Mouse (Mus musculus): ENCODE data around the gene Slf2.

Gene Slf2

DNA sequence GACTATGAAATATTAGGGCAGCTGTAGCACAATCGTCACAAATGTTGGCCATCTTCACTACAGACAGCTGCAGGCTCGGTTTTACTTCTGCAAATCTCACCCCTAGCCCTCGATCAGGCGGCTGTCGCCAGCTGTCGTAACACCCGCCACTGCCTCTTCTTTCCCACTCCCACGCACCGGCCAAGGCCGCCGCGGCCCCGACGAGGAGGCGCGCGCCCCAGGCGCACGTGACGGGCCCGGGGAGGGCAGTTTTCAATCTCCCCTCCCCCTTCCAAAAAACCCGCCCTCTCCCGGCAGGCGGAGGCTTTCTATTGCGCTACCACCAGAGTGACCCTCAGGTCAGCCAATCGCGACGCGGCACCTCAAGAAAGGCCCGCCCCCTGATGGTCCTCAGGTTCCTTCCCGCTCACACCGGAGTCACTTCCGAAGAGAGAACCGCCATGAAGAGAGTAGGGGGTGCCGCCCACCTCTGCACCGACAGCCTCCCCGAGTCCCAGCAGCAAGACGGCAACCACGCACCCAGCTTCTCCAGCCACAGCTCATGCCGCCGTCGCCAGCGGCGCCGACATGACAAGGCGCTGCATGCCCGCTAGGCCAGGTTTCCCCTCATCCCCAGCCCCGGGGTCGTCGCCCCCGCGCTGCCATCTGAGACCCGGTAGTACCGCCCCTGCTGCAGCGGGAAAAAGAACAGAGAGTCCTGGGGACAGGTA lies at the start of gene Slf2:
Gene Slf2, plus strand, starts transcription at position 408 of the 710 bp plus-strand sequence.
- peak; percentile 99 for DNase-seq

DNA sequence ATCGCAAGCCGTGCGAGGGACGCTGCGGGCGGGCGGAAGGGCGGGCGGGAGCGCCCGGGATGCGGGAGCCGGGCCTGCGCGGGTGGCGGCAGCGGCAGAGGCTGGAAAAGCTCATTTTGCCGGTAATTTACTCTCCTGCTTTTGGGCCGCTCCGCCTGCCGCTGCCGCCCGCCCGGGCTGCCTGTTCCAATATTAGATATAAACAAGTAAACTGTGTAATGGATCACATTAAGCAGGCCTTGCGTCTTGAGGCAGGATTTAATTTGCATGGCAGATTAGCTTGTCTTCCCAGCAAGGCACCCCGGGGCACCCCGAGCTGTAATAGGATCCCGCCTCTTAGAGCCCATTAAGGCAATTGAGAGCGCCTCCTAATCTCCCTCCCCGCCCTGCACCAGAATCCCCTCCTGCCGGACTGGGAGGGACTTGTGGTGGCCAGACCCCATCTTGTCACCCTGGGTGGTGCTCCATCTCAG lies 48.4 kb upstream of the Slf2 start:
- peak; percentile 62 for DNase-seq

DNA sequence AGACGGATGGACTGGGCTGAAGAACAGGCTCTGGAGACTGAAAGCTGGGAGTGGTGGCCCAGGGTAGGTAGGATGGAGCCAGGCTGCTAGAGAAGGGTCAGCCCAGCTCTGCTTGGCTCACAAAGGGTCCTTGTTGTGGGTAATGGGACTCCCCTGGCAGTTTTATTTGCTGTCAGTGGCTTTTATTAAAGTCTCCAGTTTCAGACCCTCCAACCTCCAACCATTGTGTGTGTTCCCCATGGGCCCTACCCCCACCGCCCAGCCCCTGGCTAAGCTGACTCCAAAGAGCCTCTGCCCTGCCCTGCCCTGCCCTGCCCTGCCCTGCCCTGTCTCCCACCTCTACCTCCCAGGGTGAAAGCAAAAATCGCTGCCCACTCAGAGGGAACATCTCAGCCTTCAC lies 46.6 kb upstream of the Slf2 start:
- no peak for DNase-seq

DNA sequence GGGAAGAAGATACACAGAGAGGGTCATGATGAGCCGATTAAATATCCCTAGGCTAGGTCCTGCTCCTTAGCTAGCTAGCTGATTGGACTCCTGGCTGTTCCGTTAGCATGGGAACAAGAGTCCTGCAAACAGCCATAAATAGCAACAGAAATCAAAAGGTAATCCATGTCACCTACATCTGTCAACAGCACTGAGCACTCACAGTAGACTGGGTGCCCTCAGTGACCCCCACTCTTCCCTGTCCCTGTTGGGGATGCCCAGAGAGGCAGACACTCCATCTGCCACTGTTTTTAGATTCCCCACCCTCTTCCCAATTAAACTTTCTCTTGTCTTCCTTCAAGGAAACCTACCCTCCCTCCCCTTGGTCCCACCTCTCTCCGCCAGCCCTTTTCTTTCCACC lies 44.5 kb upstream of the Slf2 start:
- no peak for DNase-seq

DNA sequence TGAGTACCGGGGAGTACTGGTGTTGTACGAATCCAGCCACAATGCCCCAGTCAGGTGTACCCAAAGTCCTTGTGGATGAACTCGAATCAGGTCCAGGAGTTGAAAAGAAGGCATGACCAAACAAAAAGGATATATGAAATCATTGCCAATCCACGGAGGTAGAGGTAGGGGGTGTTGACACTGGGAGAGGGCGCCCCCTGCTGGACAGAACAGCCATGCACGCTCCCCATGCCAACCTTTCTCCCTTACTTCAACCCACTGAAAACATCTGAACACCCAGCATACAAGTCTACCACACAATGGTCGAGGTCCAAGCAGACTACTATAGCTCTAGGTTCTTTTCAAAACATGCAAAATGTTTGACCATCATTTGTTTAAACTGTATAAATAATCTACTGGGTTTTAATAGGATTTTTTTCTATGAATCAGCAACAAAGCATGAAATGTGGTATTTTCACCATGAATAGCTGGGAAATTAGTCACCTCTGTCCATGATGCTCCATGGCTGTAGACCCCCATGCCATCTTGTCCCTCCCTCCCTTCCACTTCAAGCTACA lies 43.2 kb upstream of the Slf2 start:
- peak; percentile 84 for DNase-seq

DNA sequence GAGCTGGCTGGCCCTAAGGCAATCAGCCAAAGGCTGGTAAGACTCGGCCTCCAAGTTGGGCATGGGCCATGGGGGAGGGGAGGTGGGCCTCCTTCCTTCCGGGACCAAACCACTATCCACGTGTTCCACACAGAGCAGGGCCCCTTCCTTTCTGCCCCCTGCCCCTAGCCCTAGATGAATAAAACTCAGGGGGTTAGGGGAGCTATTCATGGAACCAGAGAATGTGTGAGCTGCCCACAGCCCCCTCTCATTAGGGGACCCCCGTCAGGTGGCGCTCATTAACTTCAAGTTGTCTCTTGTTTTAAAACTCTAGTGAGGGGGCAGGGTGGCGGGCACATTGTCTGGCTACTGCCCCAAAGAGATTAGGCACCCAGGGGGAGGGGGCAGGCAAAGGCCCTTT lies 41.4 kb upstream of the Slf2 start:
- DNase-seq, result no peak

DNA sequence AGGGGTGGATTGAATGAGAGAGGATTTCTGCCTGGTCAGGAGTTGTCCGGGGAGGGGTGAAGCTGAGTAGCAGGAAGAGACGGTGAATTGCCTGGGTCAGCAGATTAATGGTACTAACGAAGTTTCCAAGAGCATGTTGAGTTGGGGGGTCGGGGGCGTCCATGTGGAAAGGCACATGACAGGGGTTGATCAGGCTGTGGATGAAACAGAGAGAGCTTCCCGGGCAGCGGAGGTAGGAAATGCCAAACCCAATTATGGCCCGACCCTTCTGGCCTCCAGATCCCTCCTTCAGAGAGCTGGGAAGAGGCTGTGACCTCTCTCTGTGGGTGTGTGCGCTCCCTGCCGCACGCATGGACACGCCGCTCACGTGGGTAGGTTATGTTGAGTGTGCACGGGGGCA lies 39.5 kb upstream of the Slf2 start:
- no peak for DNase-seq

DNA sequence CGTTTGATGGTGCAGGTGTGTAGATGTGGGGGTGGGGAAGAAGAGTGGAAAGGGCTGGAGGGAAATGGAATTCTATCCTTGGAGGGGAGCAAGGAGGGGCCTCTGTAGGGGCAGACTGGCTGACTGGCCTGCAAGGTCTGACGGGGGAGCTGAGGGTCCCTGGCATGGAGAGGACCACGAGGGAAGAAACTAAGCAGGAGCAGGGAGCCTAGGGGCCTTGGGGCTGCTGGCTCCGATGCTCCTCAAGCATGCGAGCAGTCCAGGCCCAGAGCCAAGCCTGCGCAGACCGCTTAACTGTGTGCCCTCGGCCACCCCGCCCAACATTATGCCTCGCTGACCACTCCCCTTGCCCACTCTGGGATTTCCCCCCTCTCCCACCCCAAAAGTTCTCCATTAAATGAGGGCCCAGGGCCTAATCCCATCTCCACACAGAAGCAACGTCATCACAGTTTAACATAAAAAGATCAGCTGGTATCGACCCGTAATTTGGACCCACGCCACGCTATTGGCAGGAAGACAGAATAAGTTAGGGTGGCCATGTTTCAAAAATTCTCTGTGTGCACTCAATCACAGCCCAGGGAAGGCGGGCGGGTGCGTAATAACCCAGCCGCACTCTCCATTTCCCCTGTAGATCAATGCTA lies 37.6 kb upstream of the Slf2 start:
- DNase-seq, result peak; percentile 80

DNA sequence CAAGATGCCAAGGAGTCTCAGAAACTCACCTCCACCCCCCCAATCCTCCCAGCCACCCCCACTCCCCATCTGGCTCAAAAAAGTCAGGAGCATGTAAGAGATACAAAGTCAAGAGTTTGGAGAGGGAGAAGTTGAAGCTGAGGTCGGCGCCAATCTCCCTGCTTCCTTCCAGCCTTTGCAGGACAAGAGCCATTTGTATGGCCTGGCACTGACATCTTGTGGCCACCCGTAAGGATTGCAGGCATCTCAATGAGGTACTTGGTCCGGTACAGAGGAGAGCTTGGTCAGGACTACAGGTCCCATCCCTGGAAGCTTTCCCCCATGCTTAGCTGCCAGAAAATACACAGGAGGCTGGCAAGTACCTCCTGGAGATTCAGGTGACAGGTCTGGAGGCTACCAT lies 35.7 kb upstream of the Slf2 start:
- peak; percentile 87 for DNase-seq

DNA sequence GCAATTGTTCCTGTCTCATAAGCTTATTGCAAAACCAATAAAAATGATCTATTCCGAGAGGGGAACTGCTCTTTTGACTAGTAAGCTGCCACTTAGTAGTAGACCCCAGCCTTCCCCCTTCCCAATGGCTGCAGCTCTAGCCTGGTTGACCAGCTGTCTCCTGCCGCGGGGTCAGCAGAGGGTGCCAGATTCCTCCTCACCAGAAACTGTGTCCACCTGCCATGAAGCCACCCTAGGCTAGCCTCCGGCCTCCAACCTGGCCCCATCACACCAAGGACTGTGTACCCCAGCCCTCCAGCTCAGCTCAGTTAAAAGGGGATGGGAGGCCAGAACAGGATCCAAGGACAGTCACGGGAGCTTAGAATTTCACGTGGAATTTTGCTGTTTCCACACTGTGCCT lies 34.5 kb upstream of the Slf2 start:
- DNase-seq, result no peak

DNA sequence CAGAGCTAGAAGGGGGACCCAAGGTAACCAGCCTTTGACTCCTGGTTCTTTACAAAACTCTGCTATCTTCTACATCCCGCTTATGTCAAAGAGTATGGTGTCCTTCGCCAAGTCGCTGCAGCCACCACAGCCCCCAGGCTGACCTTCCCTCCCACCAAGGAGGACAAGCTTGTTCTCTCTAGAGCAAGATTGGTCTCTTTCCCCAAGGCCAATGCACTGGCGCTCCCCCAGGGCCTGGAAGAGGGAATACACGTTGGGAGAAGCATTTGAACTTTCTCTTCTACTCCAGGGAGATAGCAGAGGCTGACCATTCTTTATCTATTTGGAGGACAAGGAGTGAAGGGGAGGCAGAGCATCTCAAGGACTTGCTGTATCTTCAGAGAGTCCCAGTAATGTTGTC lies 33.4 kb upstream of the Slf2 start:
- DNase-seq, result no peak

DNA sequence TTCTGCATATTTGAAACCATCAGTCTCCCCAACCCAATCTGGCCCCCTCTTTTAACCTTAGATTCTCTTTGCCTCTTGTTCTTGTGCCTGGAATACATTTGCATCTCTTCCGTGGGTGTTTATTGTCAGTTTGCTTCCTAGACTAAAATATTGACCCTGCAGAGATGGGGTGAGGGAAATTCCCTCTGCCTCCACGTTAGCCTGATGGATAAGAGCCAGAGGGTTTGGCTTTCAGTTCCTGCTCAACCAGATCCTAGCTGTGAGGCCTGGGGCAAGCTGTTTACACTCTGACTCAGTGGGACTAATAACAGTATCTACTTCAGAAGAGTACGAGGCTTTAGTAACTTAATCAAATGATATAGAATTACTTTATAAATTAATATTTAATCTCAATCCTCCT lies 32.3 kb upstream of the Slf2 start:
- DNase-seq, result no peak

DNA sequence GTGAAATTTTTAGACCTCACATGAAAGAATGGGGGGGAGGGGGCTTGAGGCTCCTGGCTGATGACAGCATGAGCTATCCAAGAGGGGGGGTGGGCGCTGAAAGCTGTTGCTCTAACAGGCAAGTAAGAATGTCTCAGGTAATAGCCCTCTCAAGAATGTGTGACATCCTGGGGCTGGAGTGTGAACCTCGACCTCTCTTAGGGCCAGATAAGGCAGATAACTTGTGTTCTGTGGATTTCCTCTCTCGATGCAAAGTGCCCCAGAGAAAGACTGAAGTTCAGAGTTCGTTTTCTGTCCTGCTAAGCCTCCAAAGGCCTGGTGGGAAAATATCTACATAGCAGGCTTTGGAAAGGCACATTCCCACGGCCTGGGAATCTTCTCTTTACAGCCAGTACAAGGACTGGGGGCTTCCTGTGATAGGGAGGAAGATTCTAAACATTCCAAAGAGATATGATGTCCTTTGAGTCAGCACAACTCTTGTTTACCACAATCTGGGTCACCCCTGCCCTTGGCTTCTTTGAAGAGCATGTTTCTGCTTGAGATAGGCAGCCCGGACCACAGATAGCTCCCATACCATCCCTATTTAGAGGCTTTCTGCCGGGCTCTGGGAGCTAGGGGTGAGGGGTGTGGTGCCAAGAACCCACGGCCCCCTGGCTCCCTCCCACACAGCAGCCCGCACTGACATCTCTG lies 31.7 kb upstream of the Slf2 start:
- DNase-seq, result no peak

DNA sequence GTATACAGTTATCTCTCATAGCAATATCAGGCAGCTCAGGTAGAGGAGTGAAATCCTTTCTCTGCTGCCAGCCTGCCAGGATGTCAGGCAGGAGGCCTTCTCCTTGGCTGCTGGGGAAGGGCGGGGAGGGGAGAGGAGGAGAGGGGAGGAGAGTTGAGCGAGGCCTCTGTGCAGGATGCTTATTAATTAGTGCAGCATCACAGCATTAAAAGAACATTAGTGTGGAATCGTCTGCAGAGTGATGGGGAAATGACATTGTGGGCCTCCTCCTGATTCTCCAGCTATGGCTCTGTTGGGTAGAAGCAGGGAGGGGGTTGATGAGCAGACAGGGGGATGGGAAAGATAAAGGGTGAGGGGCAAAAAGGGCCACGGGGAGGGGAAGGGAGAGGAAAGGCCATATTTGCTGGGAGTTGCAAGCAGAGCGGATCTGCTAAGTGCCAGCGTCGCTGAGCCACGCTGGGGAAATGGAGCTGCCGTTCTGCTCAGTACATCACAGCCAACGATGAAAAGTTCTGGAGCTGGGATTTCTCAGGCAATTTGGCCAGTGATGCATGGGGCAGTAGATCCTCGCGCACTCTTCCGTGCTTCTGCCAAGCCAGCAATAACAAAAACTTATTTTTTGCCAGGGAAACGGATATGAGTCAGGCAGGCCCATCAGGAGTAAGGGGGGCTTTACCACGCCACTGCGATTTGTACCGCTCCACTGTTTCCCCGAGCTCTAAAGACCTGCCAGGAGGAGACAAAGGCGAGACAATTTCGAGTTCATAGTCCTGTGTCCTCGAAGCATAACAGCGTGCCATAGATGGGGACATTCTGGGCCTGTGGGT lies 30.8 kb upstream of the Slf2 start:
- DNase-seq, result peak; percentile 56

DNA sequence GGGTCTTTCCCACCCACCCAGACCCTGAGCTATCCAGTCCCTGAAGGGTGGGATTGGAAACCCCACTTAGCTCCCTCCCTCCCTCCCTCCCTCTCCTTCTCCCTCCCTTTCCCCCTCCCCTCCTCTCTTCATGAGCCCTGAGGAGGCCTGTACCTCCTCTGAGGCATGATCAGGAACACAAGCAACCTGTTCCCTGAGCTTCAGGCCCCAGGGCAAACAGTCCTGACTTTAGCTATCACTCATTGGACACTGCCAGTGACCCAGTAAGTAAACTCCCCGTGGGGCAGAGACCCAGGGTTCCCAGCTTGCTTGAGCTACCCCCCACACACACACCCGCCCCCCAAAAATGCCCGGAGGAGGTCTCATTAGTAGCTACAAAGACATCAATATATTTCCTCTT lies 29.9 kb upstream of the Slf2 start:
- DNase-seq, result no peak

DNA sequence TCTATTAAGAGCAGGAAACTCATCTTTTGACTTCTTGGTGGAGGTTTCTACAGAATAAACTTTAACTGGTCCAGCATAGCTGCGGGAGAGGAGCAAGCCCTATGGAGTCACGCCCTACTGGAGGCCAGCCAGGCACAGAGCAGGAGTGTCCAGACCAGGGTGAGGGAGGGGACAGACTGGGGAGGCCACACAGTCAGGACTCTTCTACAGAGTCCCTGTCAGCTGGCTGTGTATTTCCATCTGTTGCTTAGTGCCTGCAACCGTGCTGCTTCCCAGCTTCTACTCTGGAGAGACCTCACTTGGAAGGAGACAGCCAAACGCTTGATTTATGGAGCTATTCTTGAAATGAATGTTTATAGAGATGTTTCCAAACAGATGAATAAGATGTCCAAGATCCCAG lies 28.6 kb upstream of the Slf2 start:
- peak; percentile 82 for DNase-seq

DNA sequence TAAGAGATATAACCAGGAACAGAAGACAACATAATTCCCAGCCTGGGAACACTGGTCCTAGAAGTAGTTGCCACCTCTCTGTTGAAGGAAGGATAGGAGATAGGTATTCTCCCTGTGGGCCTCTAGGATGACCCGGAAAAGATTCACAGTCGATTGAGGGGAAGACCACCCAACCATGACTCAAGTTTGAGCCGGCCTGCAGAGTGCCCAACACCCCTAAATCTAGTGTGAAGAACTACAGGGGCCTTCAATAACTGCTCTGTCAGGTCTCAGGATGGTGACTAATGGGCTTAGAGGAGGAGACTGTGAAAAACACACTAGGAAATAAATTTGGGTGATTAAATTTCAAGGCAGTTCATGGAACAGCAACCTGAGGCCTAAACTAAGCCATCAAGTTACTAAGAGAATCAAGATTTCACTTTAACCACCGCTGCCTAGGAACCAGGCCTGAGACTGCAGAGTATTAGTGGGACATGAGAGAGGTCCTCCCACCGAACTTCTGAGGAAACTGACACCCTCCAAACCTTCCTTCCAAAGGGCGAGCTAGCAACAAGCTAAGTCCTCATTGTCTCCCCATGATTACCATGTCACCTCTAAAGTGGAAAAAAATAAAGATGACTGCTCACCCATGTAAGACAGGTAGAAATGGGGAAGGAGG lies 27.5 kb upstream of the Slf2 start:
- DNase-seq, result no peak

DNA sequence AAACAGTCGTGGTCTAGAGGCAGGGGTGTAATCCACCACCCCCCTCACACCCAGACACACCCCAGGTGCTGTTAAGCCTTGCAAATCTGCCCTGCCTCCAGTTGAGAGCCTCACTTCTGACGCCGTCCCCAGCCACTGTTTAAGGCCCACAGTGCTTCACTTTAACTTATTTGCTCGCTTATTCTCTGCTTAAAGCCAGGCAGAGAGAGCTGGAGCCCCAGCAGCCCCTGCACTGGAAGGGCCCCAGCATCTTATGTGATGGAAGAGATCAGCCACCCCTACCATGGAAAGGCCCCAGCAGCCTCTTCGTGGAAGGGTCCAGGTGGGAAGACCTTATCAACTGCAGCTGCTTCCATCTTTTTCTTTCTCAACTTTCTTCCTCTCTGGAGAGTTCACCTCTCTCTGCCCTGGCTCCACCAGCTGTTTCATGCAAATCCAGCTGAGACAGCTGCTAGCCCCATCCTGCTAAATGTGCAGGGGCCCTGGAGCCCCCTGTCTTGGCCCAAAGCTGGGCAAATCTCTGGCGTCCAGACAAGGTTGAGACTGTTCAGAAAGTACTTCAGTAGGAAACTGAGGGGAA lies 26.7 kb upstream of the Slf2 start:
- no peak for DNase-seq

DNA sequence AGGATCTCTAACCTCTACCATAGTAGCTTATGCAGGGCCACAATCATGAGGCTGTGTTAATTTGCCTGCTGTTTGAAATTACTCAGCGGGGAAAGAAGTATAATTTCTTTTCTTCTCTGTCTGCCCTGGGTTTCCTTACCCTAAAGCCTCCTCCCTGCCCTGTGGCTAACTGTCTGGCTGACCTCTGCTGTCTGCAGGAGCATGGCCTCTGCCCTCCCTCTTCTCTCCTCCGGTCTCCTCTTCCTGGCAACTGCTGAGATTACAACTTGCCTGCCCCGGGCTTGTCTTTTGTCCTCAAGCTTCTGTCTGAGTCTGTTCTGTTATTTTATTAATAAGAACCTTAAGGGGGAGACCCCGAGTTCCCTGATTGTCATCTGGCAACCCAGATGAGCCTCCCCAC lies 25.6 kb upstream of the Slf2 start:
- no peak for DNase-seq

DNA sequence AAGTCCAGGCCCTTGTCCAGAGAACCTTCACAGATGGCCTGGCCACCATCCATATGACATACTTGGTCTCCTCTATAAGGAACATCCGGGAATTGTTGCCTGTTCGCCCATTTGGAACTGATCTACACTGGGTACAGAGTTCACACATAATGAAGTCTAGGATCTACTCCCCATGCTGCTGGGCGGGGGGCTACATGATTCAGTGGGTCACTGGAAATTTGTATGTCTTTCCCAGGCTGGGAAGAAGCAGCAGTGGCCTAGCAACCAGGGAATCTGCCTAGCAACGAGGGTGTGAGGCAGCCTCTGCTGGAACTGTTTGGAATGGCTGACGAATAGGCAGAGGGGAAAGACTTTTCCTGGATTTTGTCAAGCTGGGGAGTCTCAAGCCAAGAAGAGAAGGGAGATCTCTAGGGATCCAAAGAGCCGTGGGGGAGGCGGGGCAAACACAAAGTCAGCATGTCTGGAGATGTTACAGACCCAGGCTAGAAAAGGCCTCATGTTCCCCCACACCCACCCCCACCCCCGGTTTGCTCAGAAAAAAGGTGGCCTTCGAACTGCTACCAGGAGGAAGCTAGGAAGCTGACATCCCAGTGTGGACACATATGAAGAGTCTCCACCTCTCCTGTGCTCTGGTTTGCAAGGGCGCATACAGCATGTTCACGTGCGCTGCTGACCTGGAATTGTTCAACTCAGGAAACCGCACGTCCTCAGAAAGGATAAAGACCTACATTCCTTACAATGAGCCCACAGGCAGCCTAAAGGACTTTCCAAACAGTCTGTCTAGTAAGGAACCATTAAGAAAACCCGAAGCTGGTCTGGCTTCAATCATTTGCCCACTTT lies 22.9 kb upstream of the Slf2 start:
- peak; percentile 74 for DNase-seq

DNA sequence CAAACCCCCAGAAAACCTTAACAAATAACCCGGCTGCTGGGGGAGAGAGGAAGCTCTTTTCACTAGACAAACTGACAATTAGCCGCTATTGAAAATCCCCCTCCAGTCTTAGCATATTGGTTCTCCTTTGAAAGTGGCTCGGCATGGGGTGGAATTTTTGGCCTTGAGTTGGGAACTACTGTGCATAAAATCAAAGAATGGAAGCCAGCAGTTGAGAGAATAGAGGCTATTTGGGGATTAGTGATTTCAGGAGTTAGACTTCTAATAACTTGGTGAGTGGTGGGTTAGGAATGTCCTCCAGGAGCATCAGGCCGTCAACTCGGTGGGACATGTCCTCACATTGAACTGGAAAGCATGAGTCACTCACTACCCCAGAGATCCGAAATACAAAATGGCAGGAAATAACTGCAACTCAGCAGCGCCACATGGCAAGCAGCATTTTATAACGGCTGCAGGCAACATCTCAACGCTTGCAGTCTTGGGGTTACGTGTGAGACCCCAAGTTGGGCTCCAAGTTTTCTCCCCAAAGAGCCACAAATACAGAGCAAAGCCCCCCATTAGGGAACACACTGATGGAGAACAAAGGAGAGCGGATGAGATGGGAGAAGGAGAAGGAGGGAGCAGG lies 22.0 kb upstream of the Slf2 start:
- no peak for DNase-seq

Data from kidney, postnatal 10 days (tissue).